Mouse (Mus musculus) adrenal gland, postnatal 10 days (tissue): ENCODE measurements around the gene Rint1. TPM values are rescaled to one million over a fixed set of nuclear protein-coding genes. Genes with fewer than 3 reads are reported as not detected.

ENCODE experiments used
- DNase-seq: peaks from one replicate; pipeline ENCODE4 v3.0.0; 2021; ENCODE audit warnings: mixed read lengths
- long read RNA-seq, 2 experiments: library from polyadenylated mRNA; stranded (forward); transcript quantifications; one replicate each; pipeline ENCODE4 v2.0.0; 2021
- total RNA-seq, 2 experiments: library from RNA; stranded (reverse); gene quantifications; 2 replicates each; pipeline ENCODE4 v1.2.3; 2021

Gene Rint1
- 10 to 100 TPM; 17.7 to 23.8 TPM for total RNA-seq
- long read RNA-seq, experiment 1, transcript Rint1-201 (15 exons, 3,298 nt): major isoform, 14 of 24 reads
- long read RNA-seq, experiment 1, partial matches to known transcripts: 2 of 24 reads
- long read RNA-seq, experiment 1, other reads (novel, unspliced or antisense): 1 of 24 reads
- long read RNA-seq, experiment 2, transcript Rint1-201 (15 exons, 3,298 nt): major isoform, 10 of 18 reads
- long read RNA-seq, experiment 2, partial matches to known transcripts: 1 of 18 reads
- long read RNA-seq, experiment 2, other reads (novel, unspliced or antisense): 2 of 18 reads

DNA sequence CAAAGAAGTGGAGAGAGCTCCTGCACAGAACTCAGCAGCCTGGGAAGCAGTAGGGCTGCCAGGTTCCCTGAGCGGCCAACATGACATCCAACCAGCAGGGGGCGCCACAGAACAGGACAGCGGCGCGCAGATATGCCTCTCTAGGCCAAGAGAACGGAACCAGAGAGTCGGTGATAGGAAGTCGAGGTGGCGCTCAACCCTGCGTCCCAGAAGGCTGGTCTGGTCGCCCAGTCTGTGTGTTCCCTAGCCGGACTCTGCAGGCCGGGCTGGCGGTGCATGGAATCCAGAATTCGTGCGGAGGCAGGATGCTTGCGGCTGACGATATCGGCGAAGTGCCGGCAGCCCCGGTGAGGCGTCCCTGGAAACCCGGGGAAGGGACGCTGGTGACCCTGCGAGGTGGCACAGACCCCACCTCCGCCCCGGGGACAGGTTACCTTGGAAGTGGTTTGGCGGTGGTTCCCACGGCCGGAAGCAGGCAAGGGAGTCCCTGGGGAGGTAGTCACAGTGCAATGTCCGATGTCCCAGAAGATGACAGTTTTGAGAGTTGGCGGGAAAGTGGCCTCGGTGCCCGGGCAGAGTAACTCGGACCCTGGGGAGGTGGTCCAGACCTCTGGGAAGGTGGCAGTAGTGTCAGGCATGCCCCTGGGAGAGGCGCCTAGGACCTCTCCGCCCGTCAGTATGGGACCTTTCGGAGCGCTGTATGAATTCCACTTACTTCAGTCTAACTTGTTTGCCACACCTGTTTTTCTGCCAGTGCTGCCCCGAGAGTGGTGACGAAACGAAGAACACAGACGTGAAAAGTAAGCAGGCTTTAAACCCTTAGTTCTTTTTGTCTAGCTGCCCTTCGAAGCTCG lies at the start of gene Rint1:
Gene Rint1, plus strand, starts transcription at position 176 of the 854 bp plus-strand sequence.
- peak; percentile 99 for DNase-seq

DNA sequence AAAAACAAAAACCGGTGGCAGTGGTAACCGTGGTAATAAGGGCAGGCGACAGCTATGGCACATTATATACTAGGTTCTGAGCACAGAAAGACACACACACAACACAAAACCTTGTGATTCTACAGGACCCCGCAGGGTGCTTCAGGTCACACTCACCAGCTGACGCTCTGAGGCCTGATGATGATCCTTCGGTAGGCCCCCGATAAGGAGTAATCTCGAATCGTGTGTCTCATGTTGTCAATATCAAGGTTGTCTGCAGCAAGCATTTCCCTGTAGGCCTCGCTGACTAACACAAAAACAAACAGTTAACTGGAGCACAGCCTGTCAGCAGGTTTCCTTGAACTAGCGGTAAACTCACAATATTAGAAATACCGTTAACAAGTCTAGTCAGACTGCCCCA lies 44.2 kb upstream of the Rint1 start:
- DNase-seq: no peak

- no peak for DNase-seq
Measured at GRCm38 (mm10) chr5:23749882-23750281, 37.6 kb upstream of the Rint1 start.

- DNase-seq: no peak
Measured at GRCm38 (mm10) chr5:23755591-23755990, 31.9 kb upstream of the Rint1 start.

GRCm38 (mm10) chr5:23756368-23756767 lies 31.1 kb upstream of the Rint1 start:
- DNase-seq: no peak

DNA sequence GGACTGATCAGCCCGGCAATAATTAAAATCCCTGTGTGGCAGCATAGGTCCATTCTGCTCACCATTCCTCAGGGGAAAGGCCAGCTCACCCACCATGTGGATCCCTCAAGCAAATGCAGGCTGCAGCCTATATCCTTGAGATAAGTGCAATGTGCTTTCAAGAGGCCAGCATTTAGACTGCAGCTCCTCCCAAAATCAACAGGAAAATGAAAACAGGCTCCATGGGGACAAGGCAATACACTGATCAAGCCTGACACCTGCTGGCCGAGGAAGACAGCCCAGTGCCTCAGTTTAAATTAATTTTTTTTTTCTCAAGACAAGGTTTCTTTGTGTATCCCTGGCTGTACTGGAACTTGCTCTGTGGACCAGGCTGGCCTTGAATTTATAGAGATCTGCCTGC lies 28.9 kb upstream of the Rint1 start:
- peak; percentile 47 for DNase-seq

- no peak for DNase-seq
Measured at GRCm38 (mm10) chr5:23762531-23762930, 25.0 kb upstream of the Rint1 start.

DNA sequence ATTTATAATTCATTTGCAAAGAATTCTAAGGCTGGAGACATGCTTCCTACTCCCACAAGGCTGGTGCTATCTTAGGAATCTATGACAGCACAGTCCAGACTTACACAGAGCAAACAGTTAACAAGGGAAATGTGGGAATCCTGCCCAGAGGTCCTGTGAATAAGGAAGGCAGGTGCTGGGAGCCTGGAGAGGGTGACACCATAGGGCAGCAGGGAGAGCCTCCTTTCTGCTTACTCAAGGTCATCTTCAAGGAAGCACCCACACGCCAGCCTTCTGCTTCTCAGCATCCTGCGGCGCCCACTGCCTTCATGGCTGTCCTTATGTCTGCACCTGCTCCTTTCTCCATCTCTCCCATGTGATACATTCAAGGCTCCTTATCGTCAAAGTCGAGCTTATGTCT lies 23.0 kb upstream of the Rint1 start:
- no peak for DNase-seq

- DNase-seq: peak; percentile 7
Measured at GRCm38 (mm10) chr5:23771105-23771504, 16.4 kb upstream of the Rint1 start.

GRCm38 (mm10) chr5:23774186-23774585 lies 13.3 kb upstream of the Rint1 start:
- DNase-seq: no peak

GRCm38 (mm10) chr5:23780516-23780915 lies 7.0 kb upstream of the Rint1 start:
- DNase-seq: no peak

DNA sequence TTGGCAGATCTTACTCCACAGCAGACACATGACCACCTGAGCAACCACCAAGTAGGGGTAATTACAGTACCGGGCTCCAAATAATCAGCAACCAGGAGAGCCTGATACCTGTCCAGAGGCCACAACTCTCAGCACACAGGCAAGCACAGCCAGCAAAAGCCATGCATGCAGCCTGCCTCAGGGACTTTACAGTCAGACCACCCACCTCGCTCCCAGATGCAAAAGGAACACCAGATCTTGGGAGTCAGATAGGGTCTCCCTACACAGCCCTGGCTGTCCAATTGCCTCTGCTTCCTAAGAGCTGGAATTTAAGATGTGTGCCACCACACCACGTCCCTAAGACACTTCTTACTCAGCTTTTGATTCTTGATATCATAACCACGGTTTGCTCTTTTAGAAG lies 6.3 kb upstream of the Rint1 start:
- no peak for DNase-seq

GRCm38 (mm10) chr5:23782051-23782810 lies 5.3 kb upstream of the Rint1 start:
- DNase-seq: no peak

GRCm38 (mm10) chr5:23782931-23783877 lies 4.3 kb upstream of the Rint1 start, which contains the start of gene Pus7:
Gene Pus7, minus strand, starts transcription at chr5:23783711.
- peak; percentile 93 for DNase-seq

DNA sequence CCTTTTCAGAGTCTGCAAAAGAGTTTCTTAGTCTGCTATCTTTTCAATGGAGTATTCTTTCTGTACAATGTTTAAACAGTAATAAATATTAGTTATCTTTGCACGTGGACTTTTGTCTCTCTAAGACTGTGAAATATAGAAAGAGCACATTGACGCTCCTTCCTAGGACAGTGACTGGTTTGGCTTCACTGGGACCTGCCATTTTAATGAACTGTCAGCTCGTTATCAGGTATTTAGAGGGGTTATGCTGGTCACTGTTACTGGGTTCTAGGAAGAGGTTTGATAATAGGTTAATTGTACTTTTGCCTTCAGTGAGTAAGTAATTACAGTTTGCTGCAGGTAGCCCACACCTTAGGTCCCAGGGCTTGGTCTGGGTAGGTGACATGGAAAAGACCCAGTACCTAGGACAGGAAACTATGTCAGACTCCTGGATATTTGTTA lies 899 bp downstream of the Rint1 start:
- no peak for DNase-seq

- no peak for DNase-seq
Measured at GRCm38 (mm10) chr5:23789078-23789612, 1.6 kb downstream of the Rint1 start.

- DNase-seq: no peak
Measured at GRCm38 (mm10) chr5:23792726-23793125, 5.2 kb downstream of the Rint1 start.

GRCm38 (mm10) chr5:23814841-23815240 lies 27.3 kb downstream of the Rint1 start:
- no peak for DNase-seq

DNA sequence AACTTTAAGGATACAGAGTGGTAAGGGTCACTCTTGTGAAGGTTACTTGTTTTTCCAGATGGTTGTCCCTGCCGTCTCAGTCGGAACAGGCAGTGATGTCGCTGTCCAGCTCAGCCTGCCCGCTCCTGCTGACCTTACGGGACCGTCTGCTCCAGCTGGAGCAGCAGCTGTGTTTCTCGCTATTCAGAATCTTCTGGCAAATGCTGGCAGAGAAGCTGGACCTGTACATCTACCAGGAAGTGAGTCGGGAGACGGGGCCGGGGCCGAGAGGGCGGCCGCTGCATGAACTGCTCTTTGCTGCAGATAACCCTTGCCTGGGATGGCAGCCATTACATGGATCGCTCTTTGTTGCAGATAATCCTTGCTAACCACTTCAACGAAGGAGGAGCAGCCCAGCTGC lies 29.2 kb downstream of the Rint1 start:
- no peak for DNase-seq

GRCm38 (mm10) chr5:23822306-23822705 lies 34.8 kb downstream of the Rint1 start:
- no peak for DNase-seq

DNA sequence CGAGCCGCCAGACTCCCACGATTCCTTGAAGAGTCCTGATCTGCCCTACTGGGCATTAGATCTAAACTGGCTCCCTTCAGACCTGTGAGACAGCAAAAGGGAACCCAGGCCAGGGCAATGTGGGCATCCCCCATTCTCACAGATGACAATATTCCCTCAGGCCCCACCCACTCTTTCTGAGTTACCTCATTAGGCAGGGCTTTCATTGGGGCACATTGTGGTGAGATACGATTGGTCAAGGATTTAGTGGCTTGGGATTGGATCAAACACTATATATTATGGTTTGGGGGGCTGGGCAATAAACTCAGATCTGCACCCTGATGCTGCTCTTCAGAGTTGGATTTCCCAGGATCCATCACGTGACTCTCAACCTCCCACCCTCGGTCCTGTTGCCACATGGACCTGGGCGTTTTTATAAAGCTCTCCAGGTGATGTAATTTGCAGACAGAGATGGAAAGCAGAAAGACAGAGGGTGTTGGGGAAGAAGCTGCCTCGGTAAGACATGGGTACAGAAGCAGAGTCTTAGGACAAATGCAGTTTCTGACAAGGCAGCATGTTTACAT lies 36.7 kb downstream of the Rint1 start:
- no peak for DNase-seq
